In the genomic region with DNA sequence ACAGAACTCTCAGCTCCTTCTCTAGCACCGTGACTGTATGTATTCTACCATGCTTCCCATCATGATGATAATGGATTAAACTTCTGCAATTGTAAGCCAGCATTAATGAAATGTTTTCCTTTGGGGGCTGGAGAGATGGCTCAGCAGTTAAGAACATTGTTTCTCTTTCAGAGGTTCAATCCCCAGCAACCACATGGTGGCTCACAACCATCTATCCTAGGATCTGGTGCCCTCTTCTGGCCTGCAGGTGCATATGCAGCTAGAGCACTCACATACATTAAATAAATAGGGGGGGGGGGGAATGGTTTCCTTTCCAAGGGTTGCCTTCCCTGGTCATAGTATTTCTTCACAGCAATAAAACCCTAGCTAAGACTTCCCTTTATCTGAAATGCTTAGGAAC, we compare ENCODE assay signal across 9 mouse cellular contexts. TPM values are rescaled to one million over a fixed set of nuclear protein-coding genes. Genes with fewer than 3 reads are reported as not detected.
A peak's percentile ranks its signal among the peaks of the same experiment; 100 is the strongest.
DNase-seq lines count a peak whose midpoint lies in the region; ATAC-seq and TF ChIP-seq lines count a peak whose summit lies in the region.
"Had no signal": no experiment of that assay in that cellular context is flagged by ENCODE, and none has a peak within 500 bp of the region (broad histone marks: within the 10 kb centered on the region; RNA-seq: fewer than 3 reads in every experiment).

No protein-coding gene starts in this region.

- peaks cover 25% of the 10 kb centered on the region for H3K36me3 ChIP-seq in limb, embryonic 11.5 days (ENCODE audit: control insufficient read depth, insufficient read depth, low read length)
- H3K36me3 ChIP-seq in limb, embryonic 10.5 days, result peaks cover 97% of the 10 kb centered on the region
- peaks cover 82% of the 10 kb centered on the region for H3K36me3 ChIP-seq in G1E (replicated peaks)
- H3K36me3 ChIP-seq in myocyte (ENCODE audit: control insufficient read depth, insufficient read depth), result peaks cover 91% of the 10 kb centered on the region

- no peak for TF ChIP-seq POLR2A in myocyte (IDR thresholded peaks at IDR 0.05; ENCODE audit: insufficient read length, low read depth)

- no peak overlapping the region for H3K9ac ChIP-seq in limb, embryonic 11.5 days (ENCODE audit: low read length)

- no peaks in the 10 kb centered on the region for H3K9me3 ChIP-seq in limb, embryonic 11.5 days (ENCODE audit: control insufficient read depth, low read length)
- no peaks in the 10 kb centered on the region for H3K9me3 ChIP-seq in limb, embryonic 10.5 days (replicated peaks)
- no peaks in the 10 kb centered on the region for H3K9me3 ChIP-seq in G1E (replicated peaks)

- no peaks in the 10 kb centered on the region for H3K4me1 ChIP-seq in limb, embryonic 11.5 days (ENCODE audit: control insufficient read depth, insufficient read depth, low read length)
- no peaks in the 10 kb centered on the region for H3K4me1 ChIP-seq in limb, embryonic 10.5 days
- H3K4me1 ChIP-seq in G1E (ENCODE audit: insufficient read depth, low read depth, low read length), result peaks cover 5% of the 10 kb centered on the region

- DNase-seq in limb, embryonic 11.5 days (ENCODE audit: low spot score), result peak; percentile 50
- DNase-seq in limb, embryonic 10.5 days (ENCODE audit: low spot score), result no peak
- no peak for DNase-seq in G1E (ENCODE audit: low spot score)
- DNase-seq in c-Kit-positive CD71-positive TER-119-negative erythroid progenitor cells, embryonic 14.5 days (ENCODE audit: low read depth), result peak; percentile 35
- no peak for DNase-seq in left cerebral cortex, postnatal 10 days (ENCODE audit: extremely low spot score in 1 of 2, low spot score in 2 of 2)
- no peak for DNase-seq in kidney, postnatal 14 days
- no peak for DNase-seq in cerebellum, postnatal 25 days

- no peak for ATAC-seq in limb, embryonic 11.5 days (ENCODE audit: insufficient number of reproducible peaks, low FRiP score, low TSS enrichment, low read depth)
- ATAC-seq in G1E (ENCODE audit: extremely low read depth, insufficient number of reproducible peaks, low FRiP score, poor library complexity, severe bottlenecking), result peak; percentile 28; the same call in 1 of the 2 replicates

- H3K27ac ChIP-seq in limb, embryonic 11.5 days (replicated peaks; ENCODE audit: low read depth, low read length), result no peak overlapping the region
- no peak overlapping the region for H3K27ac ChIP-seq in limb, embryonic 10.5 days

- no peak overlapping the region for H3K4me2 ChIP-seq in limb, embryonic 11.5 days (ENCODE audit: low read depth, severe bottlenecking)
- H3K4me2 ChIP-seq in myocyte (ENCODE audit: low read depth), result no peak overlapping the region

- H3K4me3 ChIP-seq in limb, embryonic 11.5 days (ENCODE audit: low read depth, low read length), result no peak overlapping the region
- H3K4me3 ChIP-seq in limb, embryonic 10.5 days, result no peak overlapping the region
- no peak overlapping the region for H3K4me3 ChIP-seq in G1E (ENCODE audit: low read depth, low read length)
- H3K4me3 ChIP-seq in myocyte, result no peak overlapping the region

- TF ChIP-seq CTCF in G1E (IDR thresholded peaks at IDR 0.05; ENCODE audit: low read depth, low read length), result peak; percentile 42; the same call in 1 of the 2 replicates

- H3K27me3 ChIP-seq in limb, embryonic 11.5 days (ENCODE audit: control insufficient read depth, insufficient read depth, low read length), result no peaks in the 10 kb centered on the region
- no peaks in the 10 kb centered on the region for H3K27me3 ChIP-seq in limb, embryonic 10.5 days (ENCODE audit: low read depth, poor library complexity, severe bottlenecking)
- no peaks in the 10 kb centered on the region for H3K27me3 ChIP-seq in G1E (ENCODE audit: insufficient read depth, low read length)
- no peaks in the 10 kb centered on the region for H3K27me3 ChIP-seq in myocyte (ENCODE audit: control insufficient read depth, insufficient read depth, insufficient read length)

- peaks cover 3% of the 10 kb centered on the region for H3K79me2 ChIP-seq in myocyte (ENCODE audit: control insufficient read depth, insufficient read depth)

- WGBS in limb, embryonic 11.5 days, result 100% methylated on average over 1 of the region's 1 CpGs
- WGBS in limb, embryonic 10.5 days, result 97% methylated on average over 1 of the region's 1 CpGs

- intact Hi-C loops in left cerebral cortex, postnatal 10 days (cut with DNase I), result no loop called here

- no peak overlapping the region for H3ac ChIP-seq in myocyte (ENCODE audit: control insufficient read depth, insufficient read length)

TF ChIP-seq in myocyte, 11 proteins besides CTCF, POLR2A, EP300 and RAD21:
- TF ChIP-seq MAX (IDR thresholded peaks at IDR 0.05; ENCODE audit: low read depth), result peak; percentile 15
- no peak for TF ChIP-seq MYOD1 (IDR thresholded peaks at IDR 0.05; ENCODE audit: control insufficient read depth in 1 of 3, insufficient read length in 2 of 3, low read depth in 2 of 3)
TF ChIP-seq in myocyte: peak in this region for 1.

RNA-seq across cellular contexts. Expression of a gene that starts 49.1 kb away (rescaled TPM):
- 0.24 and 0.31 TPM in 2 replicates for polyA plus RNA-seq in limb, embryonic 11.5 days (2014; fragmentation: Nextera tagmentation; extraction: Ambion mirVana)
- 0.19 and 0.24 TPM in 2 replicates for polyA plus RNA-seq in limb, embryonic 10.5 days (2016; fragmentation: Nextera tagmentation; extraction: Ambion mirVana)
- not detected in 2 replicates for total RNA-seq in G1E (2014; fragmentation: Nextera tagmentation)
- 0.05 TPM in 1 of 2 replicates, not detected in the other for total RNA-seq in G1E (2017)
- 0.02 and 0.10 TPM in 2 replicates for polyA plus RNA-seq in G1E (2012)
- 1.2 TPM for polyA plus RNA-seq in myocyte (2012; fragmentation: generic; extraction: Trizol)
- total RNA-seq in left cerebral cortex, postnatal 10 days (2021), result under 1 TPM in 1 of 2 experiments, not detected in 1; 0.13 TPM
- polyA plus RNA-seq: heart, embryonic 14.5 days had no signal

Comparison
In these comparisons a context has a peak if more than half of its experiments do, and no peak if none do; other contexts are left out.
1. DNase-seq: peak in limb, embryonic 11.5 days (single experiment) and c-Kit-positive CD71-positive TER-119-negative erythroid progenitor cells, embryonic 14.5 days (single experiment); none in limb, embryonic 10.5 days (single experiment), G1E (single experiment), left cerebral cortex, postnatal 10 days (0 of 2), kidney, postnatal 14 days (single experiment) and cerebellum, postnatal 25 days (0 of 2).